Mouse (Mus musculus) MEL (cell line): Measurements from ENCODE around the gene Fbxo24. TPM values are rescaled to one million over a fixed set of nuclear protein-coding genes. Genes with fewer than 3 reads are reported as not detected.

ENCODE experiments used
- DNase-seq: peaks from one replicate; pipeline ENCODE4 v3.0.0; 2011; ENCODE audit warnings: low read depth, low spot score
- H3K27ac ChIP-seq: 2 replicates; pipeline ENCODE4 v1.5.1; 2012; ENCODE audit warnings: low read depth, mild to moderate bottlenecking, control low read depth, low read length, moderate library complexity; ENCODE audit not compliant: control insufficient read depth
- H3K27me3 ChIP-seq, 2 experiments: fragments of 150-350 bp in 1 of 2; sonication (generic) in 1 of 2; 2 replicates each; pipeline ENCODE4 v1.6.1; 2012; ENCODE audit warnings: low read length in 2 of 2, mild to moderate bottlenecking in 2 of 2, improper control_type of control experiment in 1 of 2, moderate library complexity in 1 of 2; ENCODE audit not compliant: insufficient read depth in 2 of 2, control insufficient read depth in 1 of 2
- H3K36me3 ChIP-seq, 2 experiments: 2 replicates each; pipeline ENCODE4 v1.6.1; 2012 to 2014; ENCODE audit warnings: low read length in 2 of 2, improper control_type of control experiment in 1 of 2, inconsistent platforms in 1 of 2, mild to moderate bottlenecking in 1 of 2; ENCODE audit not compliant: insufficient read depth in 2 of 2, control insufficient read depth in 1 of 2
- H3K4me1 ChIP-seq, 2 experiments: fragments of 150-350 bp in 1 of 2; sonication (generic) in 1 of 2; 2 replicates each; pipeline ENCODE4 v1.6.1; 2012; ENCODE audit warnings: low read length in 2 of 2, improper control_type of control experiment in 1 of 2, mild to moderate bottlenecking in 1 of 2; ENCODE audit not compliant: insufficient read depth in 2 of 2, control insufficient read depth in 1 of 2
- H3K4me3 ChIP-seq, 2 experiments: fragments of 150-350 bp in 1 of 2; sonication (generic) in 1 of 2; 2 replicates each; pipeline ENCODE4 v1.5.1; 2012; ENCODE audit warnings: low read depth in 2 of 2, low read length in 2 of 2, mild to moderate bottlenecking in 2 of 2, moderate library complexity in 2 of 2, control low read depth in 1 of 2, improper control_type of control experiment in 1 of 2; ENCODE audit not compliant: control insufficient read depth in 1 of 2, insufficient read depth in 1 of 2
- H3K79me2 ChIP-seq: 2 replicates; pipeline ENCODE4 v1.6.1; 2012; ENCODE audit warnings: mild to moderate bottlenecking, low read length, moderate library complexity; ENCODE audit not compliant: control insufficient read depth, poor library complexity, insufficient read depth
- H3K9ac ChIP-seq: 2 replicates; pipeline ENCODE4 v1.6.1; 2012; ENCODE audit warnings: low read depth, mild to moderate bottlenecking, control low read depth, low read length, moderate library complexity; ENCODE audit not compliant: control insufficient read depth, poor library complexity, severe bottlenecking
- H3K9me3 ChIP-seq: fragments of 150-350 bp; sonication (generic); replicated peaks from 2 replicates; pipeline ENCODE4 v1.6.1; 2012; ENCODE audit warnings: mild to moderate bottlenecking, low read length, improper control_type of control experiment, moderate library complexity; ENCODE audit not compliant: insufficient read depth
- CHD2 ChIP-seq: IDR thresholded peaks from 2 replicates; pipeline ENCODE4 v1.6.1; 2011; ENCODE audit warnings: low read length, improper control_type of control experiment
- CTCF ChIP-seq, 3 experiments: IDR thresholded peaks in 2 of 3; conservative IDR thresholded peaks in 1 of 3; 2 replicates each; pipeline ENCODE4 v1.5.1; 2011 to 2012; ENCODE audit warnings: low read length in 3 of 3, low read depth in 2 of 3, mild to moderate bottlenecking in 2 of 3, improper control_type of control experiment in 1 of 3, inconsistent platforms in 1 of 3, mixed read lengths in 1 of 3, moderate library complexity in 1 of 3; ENCODE audit not compliant: control insufficient read depth in 1 of 3, insufficient read depth in 1 of 3, poor library complexity in 1 of 3, severe bottlenecking in 1 of 3
- E2F4 ChIP-seq: IDR thresholded peaks from 2 replicates; pipeline ENCODE4 v1.6.1; 2011; ENCODE audit warnings: low read depth, low read length, improper control_type of control experiment, borderline replicate concordance
- ELF1 ChIP-seq: IDR thresholded peaks from 2 replicates; pipeline ENCODE4 v1.6.1; 2014; ENCODE audit warnings: low read depth, mild to moderate bottlenecking, inconsistent platforms, low read length, improper control_type of control experiment, moderate library complexity
- EP300 ChIP-seq, 2 experiments: IDR thresholded peaks; 2 replicates each; pipeline ENCODE4 v1.6.1; 2011; ENCODE audit warnings: improper control_type of control experiment in 2 of 2, low read length in 2 of 2, low read depth in 1 of 2, mild to moderate bottlenecking in 1 of 2
- ETS1 ChIP-seq: IDR thresholded peaks from 2 replicates; pipeline ENCODE4 v1.6.1; 2012; ENCODE audit warnings: low read depth, mild to moderate bottlenecking, inconsistent platforms, low read length, improper control_type of control experiment, moderate library complexity
- GABPA ChIP-seq: IDR thresholded peaks from 2 replicates; pipeline ENCODE4 v1.6.1; 2012; ENCODE audit warnings: low read depth, mild to moderate bottlenecking, inconsistent platforms, low read length, improper control_type of control experiment, moderate library complexity
- GATA1 ChIP-seq: IDR thresholded peaks from 2 replicates; pipeline ENCODE4 v1.6.1; 2011; ENCODE audit warnings: low read depth, low read length, improper control_type of control experiment
- HCFC1 ChIP-seq: IDR thresholded peaks from 2 replicates; pipeline ENCODE4 v1.6.1; 2012; ENCODE audit warnings: low read depth, mild to moderate bottlenecking, inconsistent platforms, low read length, improper control_type of control experiment, moderate library complexity
- MAZ ChIP-seq: IDR thresholded peaks from 2 replicates; pipeline ENCODE4 v1.6.1; 2012; ENCODE audit warnings: low read depth, mild to moderate bottlenecking, inconsistent platforms, low read length, improper control_type of control experiment
- MXI1 ChIP-seq: IDR thresholded peaks from 2 replicates; pipeline ENCODE4 v1.6.1; 2011; ENCODE audit warnings: mild to moderate bottlenecking, low read depth, low read length, improper control_type of control experiment
- MYB ChIP-seq: IDR thresholded peaks from 2 replicates; pipeline ENCODE4 v1.6.1; 2011; ENCODE audit warnings: mild to moderate bottlenecking, low read depth, low read length, improper control_type of control experiment
- POLR2AphosphoS2 ChIP-seq: IDR thresholded peaks from 2 replicates; pipeline ENCODE4 v1.6.1; 2011; ENCODE audit warnings: low read length, improper control_type of control experiment
- POLR2AphosphoS5 ChIP-seq: IDR thresholded peaks from 2 replicates; pipeline ENCODE4 v1.6.1; 2012; ENCODE audit warnings: low read depth, borderline replicate concordance, mild to moderate bottlenecking, inconsistent platforms, low read length, moderate library complexity, mixed read lengths
- RCOR1 ChIP-seq: IDR thresholded peaks from 2 replicates; pipeline ENCODE4 v1.6.1; 2012; ENCODE audit warnings: low read depth, mild to moderate bottlenecking, inconsistent platforms, low read length, improper control_type of control experiment
- SIN3A ChIP-seq: IDR thresholded peaks from 2 replicates; pipeline ENCODE4 v1.6.1; 2012; ENCODE audit warnings: low read length, improper control_type of control experiment, inconsistent platforms
- TAL1 ChIP-seq: IDR thresholded peaks from 2 replicates; pipeline ENCODE4 v1.6.1; 2012; ENCODE audit warnings: mild to moderate bottlenecking, inconsistent platforms, low read length, moderate library complexity, mixed read lengths
- TBP ChIP-seq: IDR thresholded peaks from 2 replicates; pipeline ENCODE4 v1.8.0; 2011; ENCODE audit warnings: low read depth, low read length, improper control_type of control experiment
- TCF12 ChIP-seq: IDR thresholded peaks from 2 replicates; pipeline ENCODE4 v1.6.1; 2014; ENCODE audit warnings: low read depth, mild to moderate bottlenecking, inconsistent platforms, low read length, improper control_type of control experiment, moderate library complexity
- polyA plus RNA-seq, 2 experiments: library from polyadenylated mRNA; stranded (reverse) in 1 of 2; unstranded in 1 of 2; fragments of >175 nt in 1 of 2; fragments of >200 nt in 1 of 2; gene quantifications; 2 replicates each; pipeline versions ENCODE4 v1.2.1 to v1.2.4; 2012; ENCODE audit warnings: low replicate concordance in 2 of 2, low read depth in 1 of 2; ENCODE audit not compliant: insufficient read length in 2 of 2, insufficient read depth in 1 of 2, missing spikeins in 1 of 2
- total RNA-seq: library from RNA; depleted of rRNA; stranded (reverse); fragments of 300-350 nt; gene quantifications from 2 replicates; pipeline ENCODE4 v1.2.3, GENCODE M21; 2012

The Fbxo24 gene
- total and polyA plus RNA-seq, 3 experiments = 0.42 to 0.46 TPM; not detected in 1

DNA sequence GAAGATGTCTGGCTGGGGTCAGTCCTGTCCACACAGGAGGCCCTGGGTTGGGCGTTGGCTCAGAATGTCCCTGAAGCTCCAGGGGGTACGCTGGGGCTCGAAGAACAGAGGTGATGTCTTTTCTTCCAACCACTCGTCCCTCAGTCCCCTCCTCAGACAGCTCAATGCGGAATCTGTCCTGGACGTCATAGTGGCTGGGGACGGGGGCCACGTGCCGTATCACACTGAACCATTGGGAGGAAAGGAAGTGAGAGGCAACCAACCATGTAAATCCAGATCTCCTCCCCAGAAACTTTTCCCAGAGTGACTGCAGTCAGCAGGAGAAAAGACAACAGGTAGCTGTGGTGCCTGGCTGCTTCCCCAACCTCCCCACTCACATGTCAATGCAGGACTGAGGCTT is 29.2 kb downstream of the Fbxo24 start (continued):
- TF ChIP-seq GABPA = no peak
- TF ChIP-seq HCFC1 = no peak
- peak; percentile 31; the same call in 1 of the 2 replicates for TF ChIP-seq TCF12
- no peak for TF ChIP-seq CTCF (IDR thresholded peaks at IDR 0.05 in 2 of 3, conservative IDR thresholded peaks at IDR 0.05 in 1 of 3; ENCODE audit: control insufficient read depth in 1 of 3, insufficient read depth in 1 of 3, low read depth in 2 of 3, low read length in 3 of 3, poor library complexity in 1 of 3, severe bottlenecking in 1 of 3)
- peak; percentile 49; the same call in 1 of the 2 replicates for TF ChIP-seq SIN3A
- peak; percentile 78; the same call in 1 of the 2 replicates for TF ChIP-seq MXI1
- no peak for TF ChIP-seq E2F4

DNA sequence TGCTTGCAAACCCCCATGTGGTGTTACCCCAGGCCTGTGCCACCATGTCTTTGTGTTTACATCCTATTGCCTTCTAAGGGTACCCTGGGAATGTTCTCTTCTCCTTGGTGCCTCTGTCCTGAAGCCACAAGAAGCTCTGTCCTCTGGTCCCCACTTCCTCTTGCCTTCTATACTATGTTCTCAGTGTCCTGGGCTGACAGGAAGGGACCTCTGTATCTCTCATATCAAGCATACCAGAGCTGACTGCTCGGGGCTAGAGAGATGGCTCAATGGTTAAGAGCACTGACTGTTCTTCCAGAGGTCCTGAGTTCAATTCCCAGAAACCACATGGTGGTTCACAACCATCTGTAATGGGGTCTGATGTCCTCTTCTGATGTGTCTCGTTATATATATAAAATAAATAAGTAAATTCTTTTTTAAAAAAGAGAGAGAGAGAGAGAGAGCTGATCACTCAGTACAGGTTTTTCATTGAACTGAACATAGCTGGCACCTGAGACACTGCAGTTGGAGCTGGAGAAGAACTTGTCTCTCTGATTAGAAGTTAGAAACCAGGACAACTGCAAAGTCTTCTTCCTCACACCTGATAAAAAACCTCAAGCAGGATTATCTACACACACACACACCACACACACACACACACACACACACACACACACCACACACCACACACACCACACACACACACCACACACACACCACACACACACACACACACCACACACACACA is 30.5 kb downstream of the Fbxo24 start:
- H3K4me3 ChIP-seq = no peak overlapping the region
- peaks cover 10 to 26% of the 10 kb centered on the region in 2 experiments for H3K4me1 ChIP-seq
- no peaks in the 10 kb centered on the region for H3K9me3 ChIP-seq

DNA sequence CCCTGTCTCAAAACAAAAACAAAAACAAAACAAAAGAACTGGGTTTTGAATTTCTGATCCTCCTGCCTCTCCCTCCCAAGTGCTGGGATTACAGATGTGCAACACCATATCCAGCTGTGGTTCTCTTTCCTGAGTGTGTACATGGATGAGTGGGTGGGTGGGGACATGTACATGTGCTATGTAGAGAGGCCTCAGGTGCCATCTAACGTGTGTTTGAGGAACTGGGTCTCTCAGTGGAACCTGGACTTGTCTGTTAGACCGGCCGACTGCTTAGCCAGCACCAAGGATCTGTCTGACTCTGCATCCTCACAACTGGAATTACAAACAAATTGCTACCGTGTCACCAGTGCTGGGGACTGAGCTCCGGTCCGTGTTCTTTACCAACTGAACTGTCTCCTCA is 31.2 kb downstream of the Fbxo24 start:
- Histone ChIP-seq H3K27me3 (no peaks in the 10 kb centered on the region), H3K4me3 (no peak overlapping the region), H3K27ac (peak overlapping the region; percentile 16), H3K79me2 (peaks cover 12% of the 10 kb centered on the region)
- DNase-seq = no peak
- no peak for TF ChIP-seq TCF12
- TF ChIP-seq, all 39 proteins: peak for 0
- Histone ChIP-seq H3K4me1 (peaks cover 10 to 25% of the 10 kb centered on the region in 2 experiments), H3K36me3 (peaks cover 0 to 13% of the 10 kb centered on the region in 2 experiments; a peak in 2 of 4 replicates), H3K9ac (no peak overlapping the region), H3K9me3 (no peaks in the 10 kb centered on the region)

More for the DNA sequence above, 30.5 kb downstream of the Fbxo24 start:
- H3K36me3 ChIP-seq = peaks cover 0 to 13% of the 10 kb centered on the region in 2 experiments; a peak in 2 of 4 replicates
- H3K27me3 ChIP-seq = no peaks in the 10 kb centered on the region
- TF ChIP-seq EP300 (IDR thresholded peaks at IDR 0.05; ENCODE audit: low read depth in 1 of 2, low read length in 2 of 2) (peak; percentile 83 to 86), TAL1 (peak; percentile 29; the same call in 1 of the 2 replicates), POLR2AphosphoS2 (no peak), TCF12 (peak; percentile 89), POLR2AphosphoS5 (no peak), ELF1 (peak; percentile 42; the same call in 1 of the 2 replicates), TBP (peak; percentile 99), MYB (0 out of 2 replicates have a peak, but pooled peaks have one; percentile 14), ETS1 (peak; percentile 58; the same call in 1 of the 2 replicates), MAZ (no peak), CHD2 (no peak), GATA1 (peak; percentile 80), SIN3A (peak; percentile 56), RCOR1 (peak; percentile 77)
- H3K9ac ChIP-seq = no peak overlapping the region
- H3K27ac ChIP-seq = peak overlapping the region; percentile 16
- peaks cover 14% of the 10 kb centered on the region for H3K79me2 ChIP-seq
- peak; percentile 75 for DNase-seq
